Mouse (Mus musculus): ENCODE data around the gene Cdh23. TPM values are rescaled to one million over a fixed set of nuclear protein-coding genes. Genes with fewer than 3 reads are reported as not detected.

The Cdh23 gene
- polyA plus RNA-seq, 1 experiment from 2014 or later, result 0.72 TPM

- Histone ChIP-seq H3K4me1 (peaks cover 48% of the 10 kb centered on the region), H3K27ac (peak within 1 kb of the TSS; percentile 91), H3K27me3 (no peaks in the 10 kb centered on the region), H3K9ac (peak within 1 kb of the TSS; percentile 90), H3K36me3 (no peaks in the 10 kb centered on the region), H3K4me2 (peak within 1 kb of the TSS; percentile 69), H3K9me3 (no peaks in the 10 kb centered on the region), H3K4me3 (peak within 1 kb of the TSS; percentile 72)
- 3% methylated on average over 54 of the region's 54 CpGs for WGBS
- peak; percentile 87 for ATAC-seq (ENCODE audit: insufficient number of reproducible peaks, insufficient read depth, low FRiP score, low TSS enrichment, low read depth)
These were observed 418.9 kb downstream of the Cdh23 start, which contains the start of gene Psap for GRCm38 (mm10) chr10:60277207-60278005. Gene Psap, plus strand, starts transcription at chr10:60277627.

- 59% methylated on average over 6 of the region's 6 CpGs for WGBS
- Histone ChIP-seq H3K36me3 (no peaks in the 10 kb centered on the region), H3K4me2 (no peak overlapping the region), H3K27ac (no peak overlapping the region), H3K9ac (no peak overlapping the region), H3K9me3 (no peaks in the 10 kb centered on the region), H3K27me3 (no peaks in the 10 kb centered on the region), H3K4me3 (no peak overlapping the region), H3K4me1 (peaks cover 14% of the 10 kb centered on the region)
- ATAC-seq (ENCODE audit: insufficient number of reproducible peaks, insufficient read depth, low FRiP score, low TSS enrichment, low read depth), result no peak
These were observed 422.9 kb downstream of the Cdh23 start for GRCm38 (mm10) chr10:60273382-60273781.

GRCm38 (mm10) chr10:60272241-60272640 is 424.0 kb downstream of the Cdh23 start:
- Histone ChIP-seq H3K36me3 (no peaks in the 10 kb centered on the region), H3K9ac (0 out of 2 replicates have a peak overlapping the region, but pooled peaks have one; percentile 12), H3K27me3 (no peaks in the 10 kb centered on the region), H3K27ac (no peak overlapping the region), H3K4me1 (peaks cover 11% of the 10 kb centered on the region; the same call in 1 of the 2 replicates), H3K4me2 (no peak overlapping the region), H3K9me3 (no peaks in the 10 kb centered on the region), H3K4me3 (no peak overlapping the region)
- no peak for ATAC-seq (ENCODE audit: insufficient number of reproducible peaks, insufficient read depth, low FRiP score, low TSS enrichment, low read depth)
- WGBS, result 40% methylated on average over 6 of the region's 6 CpGs

GRCm38 (mm10) chr10:60271015-60271414 is 425.3 kb downstream of the Cdh23 start:
- H3K27ac ChIP-seq, result no peak overlapping the region
- H3K9ac ChIP-seq, result no peak overlapping the region
- WGBS, result 78% methylated on average over 6 of the region's 6 CpGs

DNA sequence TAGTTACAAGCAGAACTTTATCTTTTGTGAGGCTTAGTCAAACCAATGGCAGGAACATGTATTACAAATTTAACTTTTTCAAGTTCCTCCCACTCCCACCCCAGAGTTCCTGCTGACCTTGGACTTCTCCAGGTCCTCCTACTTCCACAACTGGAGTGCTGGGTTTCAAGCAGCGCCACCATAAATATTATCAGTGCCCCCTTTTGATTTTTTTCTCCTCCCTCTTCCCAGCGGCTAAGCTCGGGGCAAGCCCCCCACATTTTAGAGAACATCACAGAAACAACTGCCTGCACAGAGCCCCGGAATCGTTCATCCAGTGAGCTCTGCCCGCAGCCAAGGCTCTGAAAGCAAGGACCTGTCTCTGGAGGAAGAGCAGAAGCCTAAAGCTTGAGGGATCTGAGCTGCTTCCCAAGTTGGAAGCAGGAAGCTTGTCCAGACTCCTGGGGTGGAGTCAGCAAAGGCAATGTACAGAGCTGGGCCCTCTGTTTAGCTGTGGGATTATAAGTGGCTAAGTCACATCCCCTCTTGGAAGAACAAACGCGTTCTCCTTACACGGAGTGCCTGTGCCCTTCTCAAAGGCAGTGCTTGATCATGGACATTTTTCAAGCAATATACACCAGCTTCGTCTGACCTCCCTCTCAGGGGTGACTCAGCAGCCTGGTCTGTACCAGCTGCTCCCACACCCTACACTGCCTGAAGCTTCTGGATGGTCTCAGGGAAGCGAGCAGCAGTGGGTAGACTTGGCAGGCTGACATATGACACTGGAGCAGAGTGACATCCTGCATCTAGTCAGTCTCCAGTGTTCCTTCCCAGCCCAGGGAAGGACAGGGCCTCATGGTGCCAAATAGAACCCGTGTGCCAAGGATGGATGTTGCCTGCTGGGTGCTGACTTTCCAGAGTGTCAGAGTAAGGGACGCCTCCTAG is 426.9 kb downstream of the Cdh23 start:
- no peaks in the 10 kb centered on the region for H3K27me3 ChIP-seq
- no peak overlapping the region for H3K4me2 ChIP-seq
- 75% methylated on average over 13 of the region's 13 CpGs for WGBS
- no peak overlapping the region for H3K9ac ChIP-seq
- no peak overlapping the region for H3K27ac ChIP-seq
- 0 out of 2 replicates have a peak, but pooled peaks have one; percentile 15 for ATAC-seq (ENCODE audit: insufficient number of reproducible peaks, insufficient read depth, low FRiP score, low TSS enrichment, low read depth)
- no peaks in the 10 kb centered on the region for H3K36me3 ChIP-seq
- H3K4me1 ChIP-seq, result peaks cover 7% of the 10 kb centered on the region; the same call in 1 of the 2 replicates
- H3K4me3 ChIP-seq, result no peak overlapping the region
- no peaks in the 10 kb centered on the region for H3K9me3 ChIP-seq

More at GRCm38 (mm10) chr10:60271015-60271414, 425.3 kb downstream of the Cdh23 start:
- H3K4me3 ChIP-seq, result no peak overlapping the region
- no peak for ATAC-seq (ENCODE audit: insufficient number of reproducible peaks, insufficient read depth, low FRiP score, low TSS enrichment, low read depth)
- no peak overlapping the region for H3K4me2 ChIP-seq
- H3K36me3 ChIP-seq, result no peaks in the 10 kb centered on the region
- H3K9me3 ChIP-seq, result no peaks in the 10 kb centered on the region
- H3K27me3 ChIP-seq, result no peaks in the 10 kb centered on the region
- peaks cover 7% of the 10 kb centered on the region; the same call in 1 of the 2 replicates for H3K4me1 ChIP-seq

DNA sequence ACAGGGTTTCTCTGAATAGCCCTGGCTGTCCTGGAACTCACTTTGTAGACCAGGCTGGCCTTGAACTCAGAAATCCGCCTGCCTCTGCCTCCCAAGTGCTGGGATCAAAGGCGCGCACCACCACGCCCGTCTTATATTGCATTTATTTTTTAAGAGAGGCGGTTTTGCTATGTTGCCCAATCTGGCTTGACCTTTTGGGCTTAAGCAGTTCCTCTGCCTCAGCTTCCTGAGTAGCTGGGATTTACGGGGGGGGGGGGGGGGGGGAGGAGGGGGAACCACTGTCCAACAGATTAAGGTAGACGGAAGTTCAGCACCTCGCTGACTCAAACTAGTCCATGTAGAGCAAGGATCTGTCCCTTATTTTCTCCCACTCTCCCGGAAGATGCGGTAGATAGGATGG is 427.6 kb downstream of the Cdh23 start:
- H3K27ac ChIP-seq, result no peak overlapping the region
- H3K9me3 ChIP-seq, result no peaks in the 10 kb centered on the region
- WGBS, result 92% methylated on average over 10 of the region's 11 CpGs
- no peak for ATAC-seq (ENCODE audit: insufficient number of reproducible peaks, insufficient read depth, low FRiP score, low TSS enrichment, low read depth)
- peaks cover 7% of the 10 kb centered on the region; the same call in 1 of the 2 replicates for H3K4me1 ChIP-seq
- no peak overlapping the region for H3K9ac ChIP-seq
- H3K27me3 ChIP-seq, result no peaks in the 10 kb centered on the region
- no peaks in the 10 kb centered on the region for H3K36me3 ChIP-seq
- H3K4me3 ChIP-seq, result no peak overlapping the region
- no peak overlapping the region for H3K4me2 ChIP-seq

GRCm38 (mm10) chr10:60266842-60267401 is 429.4 kb downstream of the Cdh23 start:
- H3K9me3 ChIP-seq, result no peaks in the 10 kb centered on the region
- 86% methylated on average over 8 of the region's 8 CpGs for WGBS
- no peak overlapping the region for H3K4me3 ChIP-seq
- peaks cover 9% of the 10 kb centered on the region; the same call in 1 of the 2 replicates for H3K4me1 ChIP-seq
- no peak overlapping the region for H3K9ac ChIP-seq
- no peaks in the 10 kb centered on the region for H3K27me3 ChIP-seq
- no peaks in the 10 kb centered on the region for H3K36me3 ChIP-seq
- ATAC-seq (ENCODE audit: insufficient number of reproducible peaks, insufficient read depth, low FRiP score, low TSS enrichment, low read depth), result no peak
- no peak overlapping the region for H3K27ac ChIP-seq
- H3K4me2 ChIP-seq, result no peak overlapping the region

GRCm38 (mm10) chr10:60265252-60265651 is 431.0 kb downstream of the Cdh23 start:
- WGBS, result 73% methylated on average over 10 of the region's 10 CpGs
- Histone ChIP-seq H3K27ac (no peak overlapping the region), H3K4me3 (no peak overlapping the region), H3K9ac (no peak overlapping the region), H3K4me1 (0 out of 2 replicates have a peak, but pooled peaks cover 8% of the 10 kb centered on the region), H3K9me3 (no peaks in the 10 kb centered on the region), H3K27me3 (no peaks in the 10 kb centered on the region), H3K36me3 (no peaks in the 10 kb centered on the region), H3K4me2 (no peak overlapping the region)
- ATAC-seq (ENCODE audit: insufficient number of reproducible peaks, insufficient read depth, low FRiP score, low TSS enrichment, low read depth), result no peak

GRCm38 (mm10) chr10:60263351-60263750 is 432.9 kb downstream of the Cdh23 start:
- 86% methylated on average over 7 of the region's 7 CpGs for WGBS
- H3K27ac ChIP-seq, result no peak overlapping the region
- H3K27me3 ChIP-seq, result no peaks in the 10 kb centered on the region
- no peaks in the 10 kb centered on the region for H3K36me3 ChIP-seq
- H3K9ac ChIP-seq, result no peak overlapping the region
- H3K4me3 ChIP-seq, result no peak overlapping the region
- no peaks in the 10 kb centered on the region for H3K9me3 ChIP-seq
- 0 out of 2 replicates have a peak, but pooled peaks cover 8% of the 10 kb centered on the region for H3K4me1 ChIP-seq
- ATAC-seq (ENCODE audit: insufficient number of reproducible peaks, insufficient read depth, low FRiP score, low TSS enrichment, low read depth), result no peak
- no peak overlapping the region for H3K4me2 ChIP-seq

DNA sequence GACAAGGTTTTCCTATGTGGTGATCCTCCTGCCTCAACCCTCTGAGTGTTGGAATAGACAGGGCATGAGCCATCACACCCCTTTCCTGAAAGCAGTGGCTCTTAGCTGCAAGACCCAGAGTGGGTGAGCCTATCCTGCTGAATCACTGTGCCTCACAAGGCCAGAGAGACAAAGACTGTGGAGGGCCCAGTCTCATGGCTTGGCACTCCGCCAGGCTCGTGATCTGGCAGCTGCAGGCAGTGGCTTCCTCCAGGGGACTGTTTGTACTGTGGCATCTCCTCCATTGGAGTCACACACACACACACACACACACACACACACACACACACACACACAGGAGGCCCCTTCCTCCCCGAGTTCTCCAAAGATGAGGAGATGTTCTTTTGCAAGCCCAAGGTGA is 433.9 kb downstream of the Cdh23 start:
- Histone ChIP-seq H3K27ac (peak overlapping the region; percentile 34; the same call in 1 of the 2 replicates), H3K4me1 (0 out of 2 replicates have a peak, but pooled peaks cover 8% of the 10 kb centered on the region), H3K27me3 (no peaks in the 10 kb centered on the region), H3K4me3 (no peak overlapping the region), H3K4me2 (no peak overlapping the region), H3K36me3 (no peaks in the 10 kb centered on the region), H3K9me3 (no peaks in the 10 kb centered on the region), H3K9ac (no peak overlapping the region)
- WGBS, result 40% methylated on average over 3 of the region's 3 CpGs
- ATAC-seq (ENCODE audit: insufficient number of reproducible peaks, insufficient read depth, low FRiP score, low TSS enrichment, low read depth), result peak; percentile 72; the same call in 1 of the 2 replicates

DNA sequence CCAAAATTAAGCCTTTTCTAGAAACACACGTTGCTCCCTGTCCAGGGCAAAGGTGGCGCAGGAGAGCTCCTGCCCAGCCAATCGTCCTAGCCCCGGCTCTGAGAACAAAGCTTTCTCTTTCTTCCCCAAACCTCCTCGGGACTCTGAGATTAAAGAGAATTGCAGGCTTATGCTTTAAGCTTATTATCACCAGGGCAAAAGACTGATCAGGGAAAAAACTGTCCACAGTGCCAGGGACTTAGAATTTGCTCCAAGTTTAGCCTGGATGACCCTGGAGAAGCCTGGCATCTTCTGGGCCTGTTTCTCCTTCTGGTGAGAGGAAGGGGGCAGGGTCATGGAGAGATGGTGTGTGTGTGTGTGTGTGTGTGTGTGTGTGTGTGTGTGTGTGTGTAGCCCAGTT is 434.8 kb downstream of the Cdh23 start:
- H3K4me2 ChIP-seq, result no peak overlapping the region
- H3K4me3 ChIP-seq, result no peak overlapping the region
- H3K36me3 ChIP-seq, result no peaks in the 10 kb centered on the region
- no peaks in the 10 kb centered on the region for H3K9me3 ChIP-seq
- WGBS, result 24% methylated on average over 5 of the region's 5 CpGs
- H3K9ac ChIP-seq, result no peak overlapping the region
- H3K4me1 ChIP-seq, result 0 out of 2 replicates have a peak, but pooled peaks cover 8% of the 10 kb centered on the region
- no peak overlapping the region for H3K27ac ChIP-seq
- no peaks in the 10 kb centered on the region for H3K27me3 ChIP-seq
- no peak for ATAC-seq (ENCODE audit: insufficient number of reproducible peaks, insufficient read depth, low FRiP score, low TSS enrichment, low read depth)

Measured in embryonic facial prominence, embryonic 13.5 days (tissue).